Mouse (Mus musculus): Measurements from ENCODE around the gene Pam16.

DNA sequence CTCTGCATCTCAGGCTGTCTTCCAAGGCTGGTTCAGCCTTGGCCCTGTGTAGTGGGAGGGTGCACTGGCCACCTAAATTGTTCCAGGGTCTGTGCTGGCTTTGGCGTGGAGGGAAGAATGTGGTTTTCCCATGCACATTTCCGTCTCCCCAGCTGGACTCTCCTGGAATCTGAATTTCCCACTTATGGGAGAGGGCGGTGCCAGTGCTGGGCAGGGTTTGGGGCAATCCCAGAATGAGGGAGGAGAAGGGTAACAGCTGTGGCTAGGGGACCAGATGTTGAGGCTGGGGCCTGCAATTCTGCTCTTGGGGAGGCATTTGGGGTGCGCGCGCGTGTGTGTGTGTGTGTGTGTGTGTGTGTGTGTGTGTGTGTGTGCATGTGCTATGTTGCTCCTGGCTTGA, 27.5 kb downstream of the Pam16 start:
- TF ChIP-seq CTCF (IDR thresholded peaks at IDR 0.05; ENCODE audit: extremely low read depth, insufficient read depth, insufficient read length, insufficient replicate concordance) = no peak
- no peak for TF ChIP-seq POLR2A (IDR thresholded peaks at IDR 0.05; ENCODE audit: low read depth, low read length)

All from spleen, adult 2 months (tissue).